ENCODE assay signal across 28 mouse cellular contexts in the genomic region with DNA sequence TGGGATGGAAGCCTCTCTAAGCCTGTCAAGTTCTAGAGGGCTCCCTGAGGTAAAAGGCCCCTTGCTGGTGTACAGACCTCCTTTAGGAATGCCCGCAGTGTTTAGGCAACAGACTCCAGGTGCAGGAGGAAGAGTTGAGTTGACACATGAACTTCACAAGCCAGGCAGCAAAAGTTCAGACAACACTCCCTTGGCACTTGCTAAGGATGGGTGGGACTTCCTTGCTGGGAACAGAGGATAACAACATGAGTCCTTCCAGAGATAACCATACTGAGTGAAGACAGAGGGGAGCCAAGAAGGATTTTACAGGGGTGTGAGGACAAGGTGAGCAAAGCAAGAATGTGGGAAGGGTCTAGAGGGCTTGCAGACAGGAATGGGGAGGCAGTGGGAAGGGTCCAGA. TPM values are rescaled to one million over a fixed set of nuclear protein-coding genes. Genes with fewer than 3 reads are reported as not detected.
"Had no signal": no experiment of that assay in that cellular context is flagged by ENCODE, and none has a peak within 500 bp of the region (broad histone marks: within the 10 kb centered on the region; RNA-seq: fewer than 3 reads in every experiment).

No protein-coding gene starts in this region.

- H3K9ac ChIP-seq: limb, embryonic 12.5 days; limb, embryonic 15.5 days; liver, embryonic 14.5 days; liver, postnatal 0 days; lung, embryonic 15.5 days; neural tube, embryonic 12.5 days; neural tube, embryonic 15.5 days had no signal

- H3K4me2 ChIP-seq: limb, embryonic 12.5 days; limb, embryonic 15.5 days; liver, embryonic 11.5 days; lung, embryonic 15.5 days; neural tube, embryonic 12.5 days; neural tube, embryonic 15.5 days had no signal

- H3K9me3 ChIP-seq: limb, embryonic 12.5 days; limb, embryonic 15.5 days; lung, embryonic 15.5 days; midbrain, embryonic 10.5 days; neural tube, embryonic 12.5 days; neural tube, embryonic 15.5 days had no signal

- H3K27ac ChIP-seq: limb, embryonic 12.5 days; limb, embryonic 15.5 days; liver, embryonic 14.5 days; lung, embryonic 15.5 days; midbrain, embryonic 10.5 days; neural tube, embryonic 12.5 days; neural tube, embryonic 15.5 days; stomach, postnatal 0 days had no signal

- H3K4me3 ChIP-seq: limb, embryonic 12.5 days; limb, embryonic 15.5 days; lung, embryonic 15.5 days; megakaryocyte, embryonic 14.5 days; midbrain, embryonic 10.5 days; neural tube, embryonic 12.5 days; neural tube, embryonic 15.5 days had no signal

- DNase-seq: kidney, adult 18-20 months; kidney, adult 9 months; kidney, postnatal 14 days; kidney, postnatal 4 days; left cerebral cortex, postnatal 4 days; liver, postnatal 0 days; midbrain, embryonic 14.5 days; right cerebral cortex, adult 18-20 months; right cerebral cortex, postnatal 14 days; right cerebral cortex, postnatal 4 days; thymus, adult 2 months; thymus, postnatal 14 days; thymus, postnatal 4 days had no signal

- H3K36me3 ChIP-seq: limb, embryonic 12.5 days; limb, embryonic 15.5 days; lung, embryonic 15.5 days; midbrain, embryonic 10.5 days; neural tube, embryonic 12.5 days; neural tube, embryonic 15.5 days had no signal

- ATAC-seq: liver, postnatal 0 days had no signal

- H3K4me1 ChIP-seq: limb, embryonic 12.5 days; limb, embryonic 15.5 days; lung, embryonic 15.5 days; midbrain, embryonic 10.5 days; neural tube, embryonic 12.5 days; neural tube, embryonic 15.5 days had no signal

- H3K27me3 ChIP-seq: limb, embryonic 12.5 days; limb, embryonic 15.5 days; lung, embryonic 15.5 days; neural tube, embryonic 12.5 days; neural tube, embryonic 15.5 days had no signal

RNA-seq across cellular contexts. Expression of gene Tex35, which starts 15.9 kb away (rescaled TPM):
- total RNA-seq: layer of hippocampus, adult 18-20 months; layer of hippocampus, postnatal 14 days; left cerebral cortex, adult 8-10 months; left cerebral cortex, postnatal 14 days had no signal
- polyA plus RNA-seq: limb, embryonic 12.5 days; limb, embryonic 15.5 days; liver, embryonic 11.5 days; liver, embryonic 14.5 days; liver, postnatal 0 days; lung, embryonic 15.5 days; midbrain, embryonic 10.5 days; midbrain, embryonic 14.5 days; neural tube, embryonic 12.5 days; neural tube, embryonic 15.5 days; stomach, embryonic 14.5 days; stomach, postnatal 0 days had no signal
